Mouse (Mus musculus): Measurements from ENCODE around the gene Cacna2d2. TPM values are rescaled to one million over a fixed set of nuclear protein-coding genes. Genes with fewer than 3 reads are reported as not detected.
A peak's percentile ranks its signal among the peaks of the same experiment; 100 is the strongest.

Cacna2d2 gene
- polyA plus RNA-seq, 1 experiment from 2014 or later, result 0.74 TPM

- Histone ChIP-seq H3K4me1 (ENCODE audit: insufficient read depth, low read length) (peaks cover 8% of the 10 kb centered on the region), H3K4me2 (replicated peaks; ENCODE audit: low read depth, low read length) (peak overlapping the region; percentile 99), H3K4me3 (ENCODE audit: low read length) (no peak overlapping the region), H3K9me3 (ENCODE audit: low read length) (no peaks in the 10 kb centered on the region), H3K27me3 (ENCODE audit: insufficient read depth, low read length) (peaks cover 73% of the 10 kb centered on the region), H3K36me3 (ENCODE audit: insufficient read depth, low read length) (no peaks in the 10 kb centered on the region), H3K9ac (replicated peaks; ENCODE audit: low read length) (no peak overlapping the region), H3K27ac (ENCODE audit: low read length) (no peak overlapping the region)
- WGBS, result 19% methylated on average over 11 of the region's 11 CpGs
- ATAC-seq (ENCODE audit: low FRiP score, low TSS enrichment), result no peak
Measured at GRCm38 (mm10) chr9:107398968-107399367, 444 bp upstream of the Cacna2d2 start.

GRCm38 (mm10) chr9:107400060-107400511 is 674 bp downstream of the Cacna2d2 start:
- Histone ChIP-seq H3K9ac (replicated peaks; ENCODE audit: low read length) (peak overlapping the region; percentile 64), H3K27ac (ENCODE audit: low read length) (no peak overlapping the region), H3K4me2 (replicated peaks; ENCODE audit: low read depth, low read length) (peak overlapping the region; percentile 99), H3K4me3 (ENCODE audit: low read length) (peak overlapping the region; percentile 61), H3K36me3 (ENCODE audit: insufficient read depth, low read length) (no peaks in the 10 kb centered on the region), H3K4me1 (ENCODE audit: insufficient read depth, low read length) (peaks cover 8% of the 10 kb centered on the region), H3K27me3 (ENCODE audit: insufficient read depth, low read length) (peaks cover 73% of the 10 kb centered on the region), H3K9me3 (ENCODE audit: low read length) (no peaks in the 10 kb centered on the region)
- under 1% methylated on average over 18 of the region's 45 CpGs for WGBS
- peak; percentile 40; the same call in 1 of the 2 replicates for ATAC-seq (ENCODE audit: low FRiP score, low TSS enrichment)

GRCm38 (mm10) chr9:107400666-107401285 is 1.4 kb downstream of the Cacna2d2 start:
- H3K9ac ChIP-seq (replicated peaks; ENCODE audit: low read length), result no peak overlapping the region
- no peaks in the 10 kb centered on the region for H3K9me3 ChIP-seq (ENCODE audit: low read length)
- H3K4me3 ChIP-seq (ENCODE audit: low read length), result peak overlapping the region; percentile 61

GRCm38 (mm10) chr9:107403116-107403515 is 3.7 kb downstream of the Cacna2d2 start:
- no peak overlapping the region for H3K9ac ChIP-seq (replicated peaks; ENCODE audit: low read length)
- H3K27ac ChIP-seq (ENCODE audit: low read length), result no peak overlapping the region
- no peak overlapping the region for H3K4me2 ChIP-seq (replicated peaks; ENCODE audit: low read depth, low read length)
- no peaks in the 10 kb centered on the region for H3K36me3 ChIP-seq (ENCODE audit: insufficient read depth, low read length)
- no peak for ATAC-seq (ENCODE audit: low FRiP score, low TSS enrichment)
- no peaks in the 10 kb centered on the region for H3K9me3 ChIP-seq (ENCODE audit: low read length)
- WGBS, result 58% methylated on average over 7 of the region's 7 CpGs
- peaks cover 57% of the 10 kb centered on the region for H3K27me3 ChIP-seq (ENCODE audit: insufficient read depth, low read length)
- peaks cover 8% of the 10 kb centered on the region for H3K4me1 ChIP-seq (ENCODE audit: insufficient read depth, low read length)
- no peak overlapping the region for H3K4me3 ChIP-seq (ENCODE audit: low read length)

More at GRCm38 (mm10) chr9:107400666-107401285, 1.4 kb downstream of the Cacna2d2 start:
- no peak overlapping the region for H3K27ac ChIP-seq (ENCODE audit: low read length)
- peaks cover 8% of the 10 kb centered on the region for H3K4me1 ChIP-seq (ENCODE audit: insufficient read depth, low read length)
- no peaks in the 10 kb centered on the region for H3K36me3 ChIP-seq (ENCODE audit: insufficient read depth, low read length)
- WGBS, result 14% methylated on average over 13 of the region's 13 CpGs
- ATAC-seq (ENCODE audit: low FRiP score, low TSS enrichment), result no peak
- H3K27me3 ChIP-seq (ENCODE audit: insufficient read depth, low read length), result peaks cover 73% of the 10 kb centered on the region
- peak overlapping the region; percentile 99 for H3K4me2 ChIP-seq (replicated peaks; ENCODE audit: low read depth, low read length)

- Histone ChIP-seq H3K9ac (replicated peaks; ENCODE audit: low read length) (no peak overlapping the region), H3K27me3 (ENCODE audit: insufficient read depth, low read length) (no peaks in the 10 kb centered on the region), H3K36me3 (ENCODE audit: insufficient read depth, low read length) (no peaks in the 10 kb centered on the region), H3K4me1 (ENCODE audit: insufficient read depth, low read length) (no peaks in the 10 kb centered on the region), H3K27ac (ENCODE audit: low read length) (no peak overlapping the region), H3K4me3 (ENCODE audit: low read length) (no peak overlapping the region), H3K4me2 (replicated peaks; ENCODE audit: low read depth, low read length) (no peak overlapping the region), H3K9me3 (ENCODE audit: low read length) (no peaks in the 10 kb centered on the region)
- 81% methylated on average over 4 of the region's 4 CpGs for WGBS
- no peak for ATAC-seq (ENCODE audit: low FRiP score, low TSS enrichment)
Measured at GRCm38 (mm10) chr9:107409449-107409848, 10.0 kb downstream of the Cacna2d2 start.

GRCm38 (mm10) chr9:107417106-107417505 is 17.7 kb downstream of the Cacna2d2 start:
- Histone ChIP-seq H3K9ac (replicated peaks; ENCODE audit: low read length) (no peak overlapping the region), H3K27me3 (ENCODE audit: insufficient read depth, low read length) (no peaks in the 10 kb centered on the region), H3K4me2 (replicated peaks; ENCODE audit: low read depth, low read length) (no peak overlapping the region), H3K27ac (ENCODE audit: low read length) (no peak overlapping the region), H3K9me3 (ENCODE audit: low read length) (no peaks in the 10 kb centered on the region), H3K4me3 (ENCODE audit: low read length) (no peak overlapping the region), H3K4me1 (ENCODE audit: insufficient read depth, low read length) (no peaks in the 10 kb centered on the region), H3K36me3 (ENCODE audit: insufficient read depth, low read length) (no peaks in the 10 kb centered on the region)
- 45% methylated on average over 6 of the region's 6 CpGs for WGBS
- no peak for ATAC-seq (ENCODE audit: low FRiP score, low TSS enrichment)

- Histone ChIP-seq H3K36me3 (ENCODE audit: insufficient read depth, low read length) (no peaks in the 10 kb centered on the region), H3K9ac (replicated peaks; ENCODE audit: low read length) (no peak overlapping the region), H3K4me3 (ENCODE audit: low read length) (no peak overlapping the region), H3K9me3 (ENCODE audit: low read length) (no peaks in the 10 kb centered on the region), H3K27me3 (ENCODE audit: insufficient read depth, low read length) (no peaks in the 10 kb centered on the region), H3K27ac (ENCODE audit: low read length) (no peak overlapping the region), H3K4me1 (ENCODE audit: insufficient read depth, low read length) (no peaks in the 10 kb centered on the region), H3K4me2 (replicated peaks; ENCODE audit: low read depth, low read length) (no peak overlapping the region)
- ATAC-seq (ENCODE audit: low FRiP score, low TSS enrichment), result no peak
- WGBS, result 73% methylated on average over 9 of the region's 9 CpGs
Measured at GRCm38 (mm10) chr9:107419491-107420244, 20.3 kb downstream of the Cacna2d2 start.

- WGBS, result 50% methylated on average over 5 of the region's 5 CpGs
- Histone ChIP-seq H3K4me3 (ENCODE audit: low read length) (no peak overlapping the region), H3K4me2 (replicated peaks; ENCODE audit: low read depth, low read length) (no peak overlapping the region), H3K4me1 (ENCODE audit: insufficient read depth, low read length) (no peaks in the 10 kb centered on the region), H3K36me3 (ENCODE audit: insufficient read depth, low read length) (no peaks in the 10 kb centered on the region), H3K27me3 (ENCODE audit: insufficient read depth, low read length) (no peaks in the 10 kb centered on the region), H3K9me3 (ENCODE audit: low read length) (no peaks in the 10 kb centered on the region), H3K9ac (replicated peaks; ENCODE audit: low read length) (no peak overlapping the region), H3K27ac (ENCODE audit: low read length) (no peak overlapping the region)
- no peak for ATAC-seq (ENCODE audit: low FRiP score, low TSS enrichment)
Measured at GRCm38 (mm10) chr9:107420898-107421297, 21.5 kb downstream of the Cacna2d2 start.

- no peaks in the 10 kb centered on the region for H3K4me1 ChIP-seq (ENCODE audit: insufficient read depth, low read length)
- no peaks in the 10 kb centered on the region for H3K9me3 ChIP-seq (ENCODE audit: low read length)
- 70% methylated on average over 2 of the region's 2 CpGs for WGBS
- H3K27me3 ChIP-seq (ENCODE audit: insufficient read depth, low read length), result no peaks in the 10 kb centered on the region
- H3K27ac ChIP-seq (ENCODE audit: low read length), result no peak overlapping the region
- no peak overlapping the region for H3K4me3 ChIP-seq (ENCODE audit: low read length)
- ATAC-seq (ENCODE audit: low FRiP score, low TSS enrichment), result no peak
- no peak overlapping the region for H3K4me2 ChIP-seq (replicated peaks; ENCODE audit: low read depth, low read length)
- H3K36me3 ChIP-seq (ENCODE audit: insufficient read depth, low read length), result no peaks in the 10 kb centered on the region
- H3K9ac ChIP-seq (replicated peaks; ENCODE audit: low read length), result no peak overlapping the region
Measured at GRCm38 (mm10) chr9:107422878-107423277, 23.5 kb downstream of the Cacna2d2 start.

Measured in kidney, embryonic 16.5 days (tissue).